Mouse (Mus musculus) liver, adult 2 months (tissue): ENCODE measurements around the gene Casc3.

ENCODE experiments used
- CTCF ChIP-seq: fragments of 200-500 bp; IDR thresholded peaks from 2 replicates; pipeline ENCODE4 v1.5.1; 2011; ENCODE audit warnings: low read depth, low read length, control low read depth
- POLR2A ChIP-seq: fragments of 200-500 bp; IDR thresholded peaks from 2 replicates; pipeline ENCODE4 v1.6.1; 2011; ENCODE audit warnings: low read length, control low read depth; ENCODE audit not compliant: insufficient read depth; ENCODE audit errors: extremely low read depth

DNA sequence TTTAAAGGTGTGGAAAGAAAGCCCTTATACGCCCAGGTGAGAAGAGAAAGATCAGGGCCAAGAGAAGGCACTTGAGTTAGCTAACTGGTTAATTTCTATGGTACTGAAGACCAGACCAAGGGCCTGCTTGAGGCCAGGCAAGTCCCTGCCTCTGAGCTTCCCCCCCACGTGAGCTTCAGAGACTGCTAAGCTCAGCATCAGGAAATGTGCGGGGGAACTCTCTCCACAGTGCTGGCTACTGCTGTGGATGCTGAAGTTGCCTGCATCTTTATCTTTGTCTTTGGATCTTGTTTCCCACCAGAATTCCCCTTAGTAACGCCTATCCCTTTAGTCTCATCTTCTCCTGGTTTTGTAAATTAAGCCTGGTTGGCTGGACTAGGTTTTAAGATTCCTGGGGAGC, 66.7 kb downstream of the Casc3 start:
- no peak for TF ChIP-seq POLR2A
- TF ChIP-seq CTCF: no peak
